Mouse (Mus musculus) layer of hippocampus, adult 11-12 months (tissue): ENCODE data around the gene Hps3.
A peak's percentile ranks its signal among the peaks of the same experiment; 100 is the strongest.
"Not testable (repeated sequence)": the region's sequence is repeated elsewhere in the genome, so short reads cannot be mapped to it uniquely, and the experiment has no call there.

Experiments used
- DNase-seq: peaks from one replicate; pipeline ENCODE4 v3.0.0; 2022; ENCODE audit warnings: low spot score

The Hps3 gene

DNA sequence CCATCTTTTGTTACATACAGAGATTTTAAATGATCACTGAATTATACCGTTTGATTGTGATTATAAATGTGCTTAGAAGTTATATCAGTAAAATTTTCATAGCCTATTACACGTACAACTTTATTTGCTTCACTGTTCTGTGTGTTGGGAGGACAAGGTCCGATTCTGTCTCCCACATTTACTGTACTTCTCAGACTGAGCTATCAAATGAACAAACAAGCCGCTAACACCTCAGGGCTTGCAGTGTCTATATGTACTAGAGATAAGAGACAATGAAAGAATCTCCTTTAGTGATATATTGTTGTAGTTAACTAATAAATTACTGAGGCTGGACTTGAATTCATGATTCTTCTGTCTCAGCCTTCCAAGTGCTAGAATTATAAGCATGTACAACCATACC lies 27.8 kb downstream of the Hps3 start:
- no peak for DNase-seq

DNA sequence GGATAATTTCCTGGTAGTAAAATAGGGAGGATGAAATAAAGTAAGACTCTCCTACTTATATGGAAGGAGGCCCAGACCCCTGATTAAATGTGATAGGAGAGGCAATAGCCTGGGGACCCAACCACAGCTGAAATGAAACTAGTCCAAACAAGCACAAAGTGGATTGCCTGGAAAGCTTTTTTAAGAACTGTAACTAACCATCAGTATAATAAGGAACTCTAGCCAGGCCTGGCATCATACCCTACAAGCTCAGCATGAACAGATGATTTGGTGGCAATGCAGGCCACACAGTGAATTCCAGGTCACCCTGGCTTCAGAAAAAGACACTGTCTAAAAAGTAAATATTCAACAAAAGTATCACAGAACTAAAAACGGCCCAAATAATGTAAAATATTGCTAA lies 29.5 kb downstream of the Hps3 start:
- no peak for DNase-seq

DNA sequence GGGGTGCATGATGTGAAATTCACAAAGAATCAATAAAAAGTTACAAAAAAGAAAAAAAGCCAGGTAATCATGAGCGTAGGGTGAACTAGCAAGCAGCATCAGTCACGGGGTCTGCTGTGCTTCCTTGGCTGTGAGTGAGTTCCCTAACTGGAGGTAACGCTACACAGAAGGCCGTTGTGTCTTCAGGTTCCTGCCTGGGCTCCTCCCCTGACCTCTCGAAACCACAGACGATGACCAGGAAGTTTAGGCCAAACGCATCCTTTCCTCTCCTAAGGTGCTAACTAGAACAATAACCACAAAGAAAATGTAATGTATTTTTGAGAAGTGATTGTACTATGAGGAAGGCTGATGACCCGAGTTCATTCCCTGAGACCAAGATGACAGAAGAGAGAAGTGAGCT lies 30.7 kb downstream of the Hps3 start:
- DNase-seq: no peak

DNA sequence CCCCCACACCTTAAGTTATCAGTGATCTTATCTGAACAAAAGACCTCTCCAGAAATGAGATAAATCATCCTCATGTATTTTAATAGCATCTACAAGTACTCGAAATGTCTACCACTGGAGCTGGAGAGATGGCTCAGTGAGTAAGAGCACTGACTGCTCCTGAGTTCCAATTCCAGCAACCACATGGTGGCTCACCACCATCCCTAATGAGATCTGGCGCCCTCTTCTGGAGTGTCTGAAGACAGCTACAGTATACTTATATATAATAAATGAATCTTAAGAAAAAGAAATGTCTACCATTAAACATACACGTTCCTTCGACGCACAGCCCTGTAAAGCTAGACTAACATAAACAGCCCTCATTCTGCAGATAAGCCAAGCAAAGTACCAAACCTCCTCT lies 32.3 kb downstream of the Hps3 start:
- no peak for DNase-seq

DNA sequence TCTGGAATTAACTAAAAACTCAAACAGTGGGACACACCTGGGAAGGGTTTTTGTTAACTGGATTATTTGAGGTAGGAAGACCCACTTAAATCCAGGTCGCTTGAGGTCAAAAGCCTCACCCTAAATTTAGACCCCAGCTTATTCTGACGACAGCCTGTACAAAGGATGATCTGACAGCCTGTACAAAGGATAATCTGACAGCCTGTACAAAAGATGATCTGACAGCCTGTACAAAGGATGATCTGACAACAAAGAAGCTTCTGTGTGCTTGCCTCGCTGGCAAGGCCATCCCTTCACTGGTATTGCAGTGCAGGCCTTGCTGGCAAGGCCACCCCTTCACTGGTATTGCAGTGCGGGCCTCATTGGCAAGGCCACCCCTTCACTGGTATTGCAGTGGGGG lies 34.3 kb downstream of the Hps3 start:
- no peak for DNase-seq

DNA sequence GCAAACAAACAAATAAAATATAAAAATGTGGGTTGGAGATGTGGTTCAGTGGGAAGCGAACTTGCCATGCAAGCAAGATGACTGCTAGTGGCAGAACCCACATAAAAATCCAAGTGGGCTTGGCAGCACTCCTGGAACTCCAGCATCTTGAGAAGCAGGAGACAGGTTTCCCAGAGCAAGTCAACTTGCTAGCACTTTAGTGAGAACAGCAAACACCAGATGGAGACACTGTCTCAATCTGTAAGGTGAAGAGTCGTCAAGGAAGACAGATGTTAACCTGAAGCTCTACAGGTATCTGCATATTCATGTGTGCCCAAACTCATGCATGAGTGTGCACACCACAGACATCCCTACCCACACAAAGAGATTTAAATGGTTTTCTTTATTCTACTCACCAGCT lies 35.6 kb downstream of the Hps3 start:
- peak; percentile 29 for DNase-seq

DNA sequence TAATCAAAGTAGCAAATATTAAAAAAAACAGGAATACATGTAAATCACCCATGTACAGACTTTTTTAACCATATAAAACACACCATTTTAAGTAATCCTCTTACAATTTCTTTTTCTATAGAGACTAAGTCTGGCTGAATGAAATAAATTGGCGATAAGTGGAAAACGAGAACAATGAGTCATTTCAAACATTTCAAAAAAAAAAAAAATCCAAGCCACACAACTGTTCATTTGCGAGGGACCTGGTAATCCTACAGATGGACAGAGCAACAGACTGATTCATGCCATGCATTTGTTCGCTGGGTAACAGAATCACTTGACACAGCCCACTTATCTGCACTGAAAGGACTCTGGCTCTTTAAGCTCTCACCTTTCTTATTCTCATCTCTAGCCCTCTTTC lies 42.7 kb downstream of the Hps3 start:
- no peak for DNase-seq

DNA sequence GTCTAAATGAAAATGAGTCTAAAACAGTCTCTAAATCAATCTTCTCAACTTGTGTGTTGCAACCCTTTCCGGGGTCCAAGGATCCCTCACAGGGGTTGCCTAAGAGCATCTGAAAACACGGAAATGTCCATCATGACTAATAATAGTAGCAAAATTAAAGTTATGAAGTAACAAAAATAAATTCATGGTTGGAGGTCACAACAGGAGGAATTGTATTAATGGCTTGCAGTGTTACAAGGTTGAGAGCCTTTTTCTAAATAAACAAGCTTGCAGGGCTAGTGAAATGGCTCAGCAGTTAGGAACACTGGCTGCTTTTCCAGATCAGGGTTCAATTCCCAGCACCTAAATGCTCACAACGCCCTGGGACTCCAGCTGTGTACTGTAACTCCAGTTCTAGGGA lies 45.1 kb downstream of the Hps3 start:
- DNase-seq: no peak

DNA sequence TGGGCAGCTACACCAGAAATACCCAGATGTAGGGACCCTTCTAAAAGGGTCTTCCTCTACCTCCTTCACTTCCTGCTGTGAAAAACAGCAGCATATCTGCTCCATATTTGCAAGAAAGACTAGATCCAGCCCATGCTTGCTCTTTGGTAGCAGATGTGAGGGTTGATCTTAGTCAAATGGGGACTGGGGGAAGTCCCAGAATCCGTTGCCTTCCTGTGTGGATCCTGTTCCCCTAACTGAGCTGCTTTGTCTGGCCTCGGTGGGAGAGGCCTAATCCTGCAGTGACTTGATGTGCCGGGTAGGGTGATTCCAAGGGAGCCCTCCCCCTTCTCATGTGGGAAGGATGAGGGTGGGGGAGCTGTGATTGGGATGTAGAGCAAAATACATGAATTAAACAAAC lies 49.0 kb downstream of the Hps3 start:
- DNase-seq: no peak

DNA sequence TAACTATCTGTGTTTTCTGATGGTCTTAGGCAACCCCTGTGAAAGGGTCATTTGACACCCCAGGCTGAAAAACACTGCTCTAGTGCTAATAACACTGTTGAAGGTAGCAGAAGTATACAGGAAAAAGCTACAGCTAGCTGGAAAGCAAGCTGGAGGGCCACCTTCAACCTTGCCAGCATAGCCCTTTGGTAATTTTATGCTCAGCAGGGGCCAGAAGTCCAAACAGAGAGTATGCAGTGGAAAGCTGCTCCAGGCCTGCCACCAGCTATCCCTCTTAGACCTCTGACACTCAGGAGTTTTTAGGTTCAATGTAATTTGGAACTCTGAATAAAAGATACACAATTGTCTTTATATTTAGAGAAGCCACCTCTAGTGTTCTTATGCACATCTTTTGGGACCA lies 52.3 kb downstream of the Hps3 start:
- no peak for DNase-seq

DNA sequence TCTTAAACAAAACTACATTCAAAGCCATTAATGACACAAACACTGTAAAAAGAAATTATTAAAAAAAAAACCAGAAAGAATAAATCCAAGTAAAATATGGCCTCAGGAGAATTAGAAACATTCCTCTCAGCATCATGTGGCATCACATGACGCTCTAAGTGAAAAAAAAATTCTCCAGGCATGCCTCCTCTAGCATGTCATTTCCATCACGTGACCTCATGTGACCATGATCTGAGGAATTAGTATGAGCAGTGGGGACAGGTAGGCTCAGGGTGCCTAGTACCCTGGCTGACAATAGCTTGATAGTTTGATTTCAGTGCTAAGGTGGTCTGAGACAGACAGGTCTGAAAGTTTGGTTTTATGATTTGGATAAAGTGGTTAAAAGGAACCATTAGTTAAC lies 54.0 kb downstream of the Hps3 start:
- DNase-seq: no peak

DNA sequence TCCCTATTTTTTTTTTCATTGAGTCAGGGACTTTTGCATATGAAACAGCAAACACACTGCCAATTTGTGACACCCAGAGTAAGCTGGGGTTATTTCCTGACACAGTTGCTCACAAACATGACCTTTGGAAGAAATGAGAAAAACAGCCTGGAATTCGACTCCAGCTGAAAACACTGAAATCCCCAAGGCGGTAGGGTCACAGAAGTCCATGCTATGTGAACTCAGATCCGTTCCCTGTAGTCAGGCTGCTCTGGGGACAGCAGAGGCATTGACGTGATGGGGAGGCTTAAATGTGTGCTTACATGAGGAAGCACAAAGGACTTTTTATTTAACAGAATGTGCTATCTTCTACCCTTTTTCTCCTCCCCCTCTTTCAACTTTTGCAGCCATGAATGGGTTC lies 56.6 kb downstream of the Hps3 start:
- DNase-seq: no peak

DNA sequence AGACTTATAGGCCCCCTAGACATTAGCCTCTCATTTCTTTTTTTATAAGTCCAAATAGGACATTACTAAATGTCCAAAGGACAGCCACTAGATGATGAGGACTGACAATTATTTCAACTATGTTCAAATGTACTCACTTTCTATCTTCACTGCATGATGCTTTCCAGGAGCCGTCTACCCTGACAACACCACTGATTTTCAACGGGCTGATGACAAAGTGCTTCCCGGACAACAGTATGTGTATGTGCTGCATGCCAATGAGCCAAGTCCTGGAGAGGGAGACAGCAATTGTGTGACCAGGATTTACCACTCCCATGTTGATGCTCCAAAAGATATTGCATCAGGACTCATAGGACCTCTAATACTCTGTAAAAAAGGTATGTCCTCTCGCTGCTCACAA lies 69.0 kb downstream of the Hps3 start:
- no peak for DNase-seq

DNA sequence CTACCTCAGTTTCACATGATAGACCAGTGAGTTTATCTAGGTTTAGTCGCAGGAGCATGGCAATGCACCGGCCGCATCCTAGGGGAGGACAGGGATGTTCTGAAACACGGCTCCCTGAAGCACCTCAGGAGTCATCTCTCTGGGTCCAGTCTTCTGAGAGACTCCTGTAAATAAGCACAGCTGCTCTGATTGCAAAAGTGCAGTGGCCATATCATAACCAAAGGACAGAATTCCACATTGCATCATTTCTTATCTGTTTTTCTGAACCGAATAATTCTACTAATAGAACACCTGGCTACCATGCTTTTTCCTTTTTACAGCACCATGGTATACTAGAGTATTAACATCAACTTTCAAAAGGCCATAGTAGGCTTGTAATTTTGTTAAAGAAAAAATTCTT lies 69.9 kb downstream of the Hps3 start:
- DNase-seq: no peak

DNA sequence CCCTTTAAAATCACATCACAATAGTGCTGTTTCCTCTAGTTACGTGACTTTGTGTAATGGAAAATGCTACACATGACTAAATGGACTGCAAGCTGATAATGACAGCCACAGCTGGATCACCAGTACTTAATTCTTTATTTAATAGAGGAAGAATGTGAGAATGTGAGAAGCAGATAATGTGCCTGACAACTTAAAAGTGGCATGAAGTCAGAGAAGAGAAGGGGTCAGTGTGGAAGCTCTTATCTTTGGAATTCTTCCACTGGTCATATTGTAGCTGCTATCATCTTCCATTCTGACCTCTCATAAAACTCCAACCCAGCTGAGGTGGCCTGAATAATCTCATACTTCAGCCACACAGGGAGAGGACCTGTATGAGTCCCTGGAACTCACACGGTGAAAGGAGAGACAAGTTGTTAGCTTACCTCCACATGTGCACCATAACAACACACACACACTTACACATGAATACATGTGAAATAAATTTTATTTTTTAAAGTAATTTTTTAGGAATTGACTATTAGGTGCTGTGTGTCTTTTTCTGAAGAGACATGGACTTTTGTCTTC lies 70.4 kb downstream of the Hps3 start:
- DNase-seq: no peak

DNA sequence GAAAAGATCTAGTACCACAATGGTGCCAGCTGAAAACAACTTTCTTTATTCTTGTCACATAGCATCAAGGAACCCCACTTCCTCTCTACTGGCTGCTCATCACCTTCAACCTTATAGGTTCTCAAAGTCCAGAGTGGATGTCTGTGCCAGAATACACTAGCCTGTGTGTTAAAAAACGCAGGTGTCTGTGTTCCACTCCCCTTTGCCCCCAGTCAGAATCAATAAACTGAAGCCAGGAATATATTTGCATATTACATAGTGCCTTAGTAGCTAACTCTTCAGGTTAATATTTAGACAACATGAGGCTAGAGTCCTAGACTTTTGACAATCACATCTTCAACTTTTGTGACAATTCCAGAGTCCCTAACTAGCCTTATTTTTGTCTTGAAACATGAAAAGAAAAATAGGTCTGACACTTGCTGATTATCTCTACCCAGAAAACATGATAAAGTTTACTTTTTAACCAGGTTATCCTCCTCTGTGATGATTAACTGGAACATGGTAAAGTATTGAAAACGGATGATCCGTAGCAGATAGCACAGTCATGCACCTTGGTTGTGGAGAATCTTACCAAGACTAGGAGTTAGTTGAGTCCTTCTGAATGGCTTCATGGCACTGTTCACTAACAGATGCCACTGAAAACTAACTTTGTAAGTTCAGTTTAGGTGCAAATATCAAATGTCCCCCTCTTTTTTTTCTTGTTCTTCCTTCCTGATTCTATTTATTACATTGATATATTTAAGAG lies 72.2 kb downstream of the Hps3 start:
- no peak for DNase-seq

DNA sequence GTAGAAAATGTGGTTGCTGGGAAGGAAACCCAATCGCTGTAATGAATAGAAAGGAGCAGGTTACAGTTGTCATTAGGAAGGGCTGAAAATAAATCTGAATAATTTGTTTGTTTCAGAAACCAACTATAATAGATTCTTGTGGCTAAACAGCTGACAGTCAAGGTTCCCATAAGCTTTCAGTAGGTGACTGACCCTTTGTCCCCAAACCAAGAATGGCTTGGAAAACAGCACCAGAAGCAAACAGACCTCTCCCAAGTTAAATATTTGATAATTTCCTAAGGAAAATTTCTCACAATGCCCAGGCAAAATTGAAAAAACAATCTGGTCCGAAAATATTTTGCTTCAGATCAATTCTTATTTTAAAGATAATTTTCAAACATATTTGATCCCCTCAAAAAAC lies 73.8 kb downstream of the Hps3 start:
- DNase-seq: no peak

DNA sequence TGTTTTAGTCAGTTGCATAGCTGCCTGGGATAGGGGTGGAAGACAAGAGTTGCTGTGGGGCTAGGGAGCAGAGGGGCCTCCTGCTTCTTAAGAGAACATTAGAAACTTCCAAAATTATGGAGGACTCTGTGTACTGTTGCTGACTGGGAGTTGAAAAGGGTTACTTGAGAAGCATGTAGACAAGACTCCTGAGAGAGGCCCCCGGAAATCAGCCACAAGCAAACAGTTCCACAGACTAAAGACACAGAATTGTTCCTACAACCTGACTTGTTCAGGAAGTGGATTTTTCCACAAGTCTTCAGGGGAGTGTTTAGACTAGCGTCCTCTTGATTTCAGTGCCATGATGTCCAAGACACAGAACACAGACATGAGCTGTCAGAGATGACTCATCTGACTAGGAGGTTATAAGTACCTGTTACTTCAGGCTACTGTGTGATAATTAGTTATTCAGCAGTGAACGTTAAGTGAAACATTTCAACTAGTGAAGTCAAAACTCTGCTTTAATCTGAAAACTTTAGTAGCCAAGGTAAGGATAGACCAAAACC lies 74.5 kb downstream of the Hps3 start:
- no peak for DNase-seq

DNA sequence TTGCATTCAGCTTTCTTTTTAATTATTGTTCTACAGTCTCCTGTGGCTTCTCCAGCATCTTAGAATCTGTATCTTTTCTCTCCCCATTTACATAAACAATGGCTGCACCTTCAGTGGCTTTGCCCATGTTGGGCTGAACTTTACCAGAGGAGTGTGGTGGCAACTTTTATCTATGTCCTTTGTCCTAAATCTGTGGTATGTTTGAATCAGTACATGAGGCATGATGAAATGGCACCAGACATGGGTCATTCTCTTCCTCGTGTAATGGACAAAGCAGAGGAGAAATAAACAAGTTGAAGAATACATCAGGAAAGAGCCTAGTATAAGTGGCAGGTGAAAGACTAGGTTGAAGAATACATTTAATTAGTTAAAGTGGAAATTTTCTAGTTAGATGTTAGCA lies 76.1 kb downstream of the Hps3 start:
- no peak for DNase-seq

DNA sequence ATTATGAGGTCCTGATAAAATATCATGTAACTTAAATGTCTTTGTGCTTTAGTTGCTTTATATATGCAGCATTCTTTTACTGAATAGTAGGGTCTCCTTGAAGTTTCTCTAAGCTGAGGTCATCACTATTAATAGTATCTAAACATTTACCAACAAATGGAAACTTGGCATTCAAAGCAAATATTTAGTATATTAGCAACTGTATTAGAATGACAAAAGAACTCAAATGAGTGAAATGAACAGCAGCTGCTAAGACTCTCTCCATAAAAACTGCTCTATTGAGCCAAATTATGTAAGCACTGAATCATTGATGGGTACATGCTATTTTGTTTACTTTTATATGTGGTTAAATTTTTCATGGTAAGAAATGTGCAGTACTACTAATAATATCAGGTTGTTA lies 77.1 kb downstream of the Hps3 start:
- DNase-seq: no peak

DNA sequence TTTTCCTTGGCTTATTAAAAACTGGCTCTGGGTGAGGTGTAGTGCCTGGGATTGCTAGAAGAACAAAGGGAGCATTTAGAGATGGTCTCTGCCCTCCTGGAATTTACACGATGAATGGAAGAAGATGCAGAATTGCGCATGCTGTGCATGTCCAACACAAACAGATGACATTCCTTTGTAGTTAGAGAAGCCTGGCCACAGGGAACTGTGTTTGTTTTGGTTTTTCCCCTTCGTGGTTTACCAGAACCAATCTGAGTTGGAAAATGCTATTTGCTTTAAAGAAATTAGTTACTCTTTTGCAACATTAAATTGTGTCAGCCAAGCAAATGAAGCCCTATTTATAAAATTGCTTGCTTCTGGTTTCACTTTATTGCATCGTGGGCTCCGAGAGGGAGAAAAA lies 78.2 kb downstream of the Hps3 start, which contains the start of gene Cp:
Gene Cp, plus strand, starts transcription at position 170 of the 400 bp plus-strand sequence.
- peak; percentile 3 for DNase-seq

DNA sequence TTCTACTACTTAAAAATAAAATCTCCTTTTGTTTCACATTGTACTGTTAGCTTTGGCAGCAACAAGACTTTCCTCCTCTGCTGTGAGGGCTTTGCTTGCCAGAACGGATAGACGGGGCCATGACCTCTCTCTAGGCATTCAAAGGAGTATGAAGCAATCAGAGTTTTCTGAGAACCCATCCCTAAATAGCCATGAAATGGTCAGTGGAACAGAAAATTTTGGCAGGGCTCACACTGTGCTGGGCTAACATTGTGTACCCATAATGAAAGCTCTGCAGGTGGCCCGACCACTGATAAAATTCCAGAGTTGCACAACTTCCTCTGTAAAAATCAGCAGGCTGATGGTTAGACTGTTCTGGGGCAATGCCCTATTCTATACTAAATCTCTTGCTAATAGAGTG lies 81.2 kb downstream of the Hps3 start:
- DNase-seq: peak; percentile 21

DNA sequence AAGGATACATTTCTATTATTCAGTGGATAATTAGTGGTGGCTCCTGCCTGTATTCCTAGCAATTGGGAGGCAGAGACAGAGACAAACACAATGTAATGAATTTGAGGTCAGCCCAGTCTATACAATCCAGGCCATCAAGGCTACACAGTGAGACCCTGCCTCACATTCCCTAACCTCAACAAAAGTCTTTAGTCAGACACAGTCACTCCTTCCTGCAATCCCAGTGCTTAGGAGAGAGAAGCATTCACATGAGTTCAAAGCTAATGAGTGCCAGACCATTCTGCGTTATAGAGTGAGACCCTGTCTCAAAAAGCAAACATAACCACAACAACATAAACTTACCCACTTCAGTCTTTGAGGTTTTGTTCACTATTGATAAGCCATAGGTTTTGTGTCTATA lies 81.7 kb downstream of the Hps3 start:
- no peak for DNase-seq

DNA sequence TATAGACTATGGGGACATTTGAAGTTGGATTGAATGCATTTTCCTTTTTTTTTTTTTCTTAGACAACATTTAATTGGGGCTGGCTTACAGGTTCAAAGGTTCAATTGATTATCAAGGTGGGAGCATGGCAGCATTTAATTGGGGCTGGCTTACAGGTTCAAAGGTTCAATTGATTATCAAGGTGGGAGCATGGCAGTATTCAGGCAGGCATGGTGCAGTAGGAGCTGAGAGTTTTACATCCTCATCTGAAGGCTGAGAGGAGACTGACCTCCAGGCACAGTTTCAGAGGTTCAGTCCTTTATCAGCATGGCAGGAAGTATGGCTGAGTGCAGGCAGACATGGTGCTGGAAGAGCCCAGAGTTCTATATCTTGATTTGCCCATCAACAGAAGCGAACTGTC lies 85.7 kb downstream of the Hps3 start:
- not testable (repeated sequence) for DNase-seq
